Mouse (Mus musculus) urinary bladder, postnatal 14 days (tissue): ENCODE data around the gene Prps1l1.

Experiments used
- DNase-seq: peaks from one replicate; pipeline ENCODE4 v3.0.0; 2021; ENCODE audit warnings: low spot score

Gene Prps1l1

DNA sequence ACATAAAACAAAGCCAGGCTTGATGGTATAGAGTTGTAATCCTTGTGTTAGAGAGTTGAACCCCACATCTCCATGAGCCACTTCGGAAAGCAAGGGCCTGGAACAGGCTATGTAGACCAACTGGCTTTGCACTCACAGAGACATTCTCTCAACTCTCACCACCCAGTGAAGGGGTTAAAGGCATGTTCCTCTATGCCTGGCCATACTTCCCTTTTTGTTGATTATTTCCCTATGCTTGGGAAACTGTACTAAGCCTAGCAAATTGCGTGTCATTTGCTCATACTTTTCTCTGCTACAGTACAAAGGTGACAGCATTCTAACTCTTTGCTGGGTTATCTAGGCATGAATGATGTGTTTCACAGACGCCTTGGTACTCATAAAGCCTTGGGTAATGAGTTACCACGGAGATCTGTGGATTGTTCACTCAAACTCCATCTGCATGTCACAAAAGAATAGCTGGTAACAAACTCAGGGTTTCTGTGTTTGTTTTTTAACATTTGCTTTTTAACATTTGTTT lies 41.4 kb downstream of the Prps1l1 start:
- DNase-seq = no peak

DNA sequence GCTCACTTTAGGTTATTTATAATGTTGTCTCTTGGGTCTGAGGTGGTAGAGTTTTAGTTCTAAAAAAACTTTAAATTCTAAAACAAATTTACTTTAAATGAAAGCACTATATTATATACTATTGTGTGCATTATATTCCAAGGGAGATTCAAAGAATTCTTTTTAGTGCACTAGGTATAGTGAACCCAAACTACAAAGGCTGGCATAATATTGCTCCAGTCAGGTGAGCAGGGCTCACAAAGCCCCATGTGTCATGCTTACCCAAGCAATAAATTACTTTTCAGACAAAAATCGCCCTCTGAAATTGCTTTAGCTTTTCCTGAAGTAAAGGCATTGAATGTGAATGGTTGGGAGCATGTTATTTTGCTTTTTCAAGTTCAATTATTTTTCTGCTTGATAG lies 43.0 kb downstream of the Prps1l1 start:
- no peak for DNase-seq
